Mouse (Mus musculus) MEL (cell line): Measurements from ENCODE around the gene Gm10563.

ENCODE experiments used
- BHLHE40 ChIP-seq: IDR thresholded peaks from 2 replicates; pipeline ENCODE4 v1.6.1; 2012; ENCODE audit warnings: low read depth, mild to moderate bottlenecking, inconsistent platforms, low read length, improper control_type of control experiment, borderline replicate concordance
- CTCF ChIP-seq, 3 experiments: IDR thresholded peaks in 2 of 3; conservative IDR thresholded peaks in 1 of 3; 2 replicates each; pipeline ENCODE4 v1.5.1; 2011 to 2012; ENCODE audit warnings: low read length in 3 of 3, low read depth in 2 of 3, mild to moderate bottlenecking in 2 of 3, improper control_type of control experiment in 1 of 3, inconsistent platforms in 1 of 3, mixed read lengths in 1 of 3, moderate library complexity in 1 of 3; ENCODE audit not compliant: control insufficient read depth in 1 of 3, insufficient read depth in 1 of 3, poor library complexity in 1 of 3, severe bottlenecking in 1 of 3
- GABPA ChIP-seq: IDR thresholded peaks from 2 replicates; pipeline ENCODE4 v1.6.1; 2012; ENCODE audit warnings: low read depth, mild to moderate bottlenecking, inconsistent platforms, low read length, improper control_type of control experiment, moderate library complexity
- MAX ChIP-seq: IDR thresholded peaks from 2 replicates; pipeline ENCODE4 v1.6.1; 2011; ENCODE audit warnings: low read length, improper control_type of control experiment
- POLR2A ChIP-seq, 2 experiments: IDR thresholded peaks; 2 replicates each; pipeline ENCODE4 v1.6.1; 2011 to 2012; ENCODE audit warnings: low read length in 2 of 2, mild to moderate bottlenecking in 2 of 2, control low read depth in 1 of 2, improper control_type of control experiment in 1 of 2, low read depth in 1 of 2, moderate library complexity in 1 of 2; ENCODE audit not compliant: control insufficient read depth in 1 of 2, insufficient read depth in 1 of 2, poor library complexity in 1 of 2
- RAD21 ChIP-seq: IDR thresholded peaks from 2 replicates; pipeline ENCODE4 v1.6.1; 2011; ENCODE audit warnings: mild to moderate bottlenecking, low read depth, low read length, improper control_type of control experiment

- TF ChIP-seq RAD21 (no peak), CTCF (IDR thresholded peaks at IDR 0.05 in 2 of 3, conservative IDR thresholded peaks at IDR 0.05 in 1 of 3; ENCODE audit: control insufficient read depth in 1 of 3, insufficient read depth in 1 of 3, low read depth in 2 of 3, low read length in 3 of 3, poor library complexity in 1 of 3, severe bottlenecking in 1 of 3) (no peak), MAX (no peak), GABPA (no peak), BHLHE40 (no peak), POLR2A (IDR thresholded peaks at IDR 0.05; ENCODE audit: control insufficient read depth in 1 of 2, insufficient read depth in 1 of 2, low read depth in 1 of 2, low read length in 2 of 2, poor library complexity in 1 of 2) (no peak)
Measured at GRCm38 (mm10) chr4:155645721-155646120, 513 bp upstream of the Gm10563 start.
